Mouse (Mus musculus) spleen, adult 18-20 months (tissue): ENCODE results near the gene Tmprss9.
"Not testable (repeated sequence)": the region's sequence is repeated elsewhere in the genome, so short reads cannot be mapped to it uniquely, and the experiment has no call there.

Experiments
- DNase-seq, 2 experiments: peaks; one replicate each; pipeline ENCODE4 v3.0.0; 2022; ENCODE audit warnings: mixed read lengths in 2 of 2

The Tmprss9 gene

DNA sequence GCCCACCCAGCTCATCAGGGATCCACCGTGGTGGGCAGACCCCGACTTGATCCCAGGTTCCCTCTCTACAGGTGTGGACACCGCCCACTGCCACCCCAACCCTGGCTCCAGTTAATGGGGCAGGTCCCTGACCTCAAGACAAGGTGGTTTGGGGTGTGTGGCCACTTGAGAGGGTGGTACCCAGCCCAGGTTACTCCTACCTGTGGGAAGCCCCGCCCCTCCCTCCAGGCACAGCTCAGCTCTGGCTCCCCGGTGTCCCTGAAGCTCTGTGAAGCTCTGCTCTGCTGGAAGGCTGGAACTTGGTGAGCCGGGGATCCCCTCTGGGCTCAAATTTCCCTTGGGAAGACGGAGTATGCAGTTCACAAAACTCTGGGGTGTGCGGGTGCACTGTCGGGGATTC, at the start of gene Tmprss9:
Gene Tmprss9, plus strand, starts transcription at position 268 of the 400 bp plus-strand sequence.
- DNase-seq, result no peak

DNA sequence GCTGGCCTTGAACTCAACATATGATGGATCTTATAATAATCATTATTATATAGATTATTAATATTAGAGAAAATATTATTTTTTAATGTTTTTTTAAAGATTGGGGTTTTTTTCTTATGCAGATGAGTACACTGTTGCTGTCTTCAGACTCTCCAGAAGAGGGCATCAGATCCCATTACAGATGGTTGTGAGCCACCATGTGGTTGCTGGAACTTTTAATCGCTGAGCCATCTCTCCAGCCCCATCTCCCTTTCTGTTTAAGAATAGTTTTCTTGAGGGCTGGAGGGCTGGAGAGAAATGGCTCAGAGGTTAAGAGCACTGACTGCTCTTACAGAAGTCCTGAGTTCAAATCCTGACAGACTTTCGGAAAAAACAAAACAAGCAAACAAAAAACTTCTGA, 49.7 kb upstream of the Tmprss9 start:
- DNase-seq, result no peak

DNA sequence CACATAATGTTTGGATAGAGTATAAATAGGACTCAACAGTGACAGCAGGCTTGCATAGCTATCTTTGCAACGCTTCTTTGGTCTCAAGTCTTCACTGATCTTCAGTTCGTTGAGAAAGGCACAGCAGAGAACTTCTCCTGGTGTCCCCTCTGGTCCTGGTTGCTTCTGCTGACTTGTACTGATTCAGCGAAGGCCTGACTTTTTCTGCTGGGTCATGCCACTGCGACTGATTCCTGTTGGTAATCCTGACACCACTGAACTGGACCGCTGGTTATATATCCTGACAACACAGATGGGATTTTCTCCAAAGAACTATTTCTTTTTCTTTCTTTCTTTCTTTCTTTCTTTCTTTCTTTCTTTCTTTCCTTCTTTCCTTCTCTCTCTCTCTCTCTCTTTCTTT, 49.1 kb upstream of the Tmprss9 start:
- DNase-seq, result no peak

DNA sequence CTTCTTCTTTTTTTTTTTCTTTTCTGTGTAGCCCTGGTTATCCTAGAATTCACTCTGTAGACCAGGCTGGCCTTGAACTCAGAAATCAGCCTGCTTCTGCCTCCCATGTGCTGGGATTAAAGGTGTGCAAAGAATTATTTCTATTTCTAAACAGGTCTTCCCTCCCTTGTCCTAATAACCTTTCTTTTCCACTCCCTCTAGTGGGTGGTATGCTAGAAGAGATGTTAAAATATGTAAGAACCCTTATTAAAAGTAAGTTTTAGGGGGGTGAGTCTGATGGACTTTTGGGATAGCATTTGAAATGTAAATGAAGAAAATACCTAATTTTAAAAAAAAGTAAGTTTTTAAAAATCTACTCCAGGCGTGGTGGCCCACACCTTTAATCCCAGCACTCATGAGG, 48.3 kb upstream of the Tmprss9 start:
- no peak for DNase-seq

DNA sequence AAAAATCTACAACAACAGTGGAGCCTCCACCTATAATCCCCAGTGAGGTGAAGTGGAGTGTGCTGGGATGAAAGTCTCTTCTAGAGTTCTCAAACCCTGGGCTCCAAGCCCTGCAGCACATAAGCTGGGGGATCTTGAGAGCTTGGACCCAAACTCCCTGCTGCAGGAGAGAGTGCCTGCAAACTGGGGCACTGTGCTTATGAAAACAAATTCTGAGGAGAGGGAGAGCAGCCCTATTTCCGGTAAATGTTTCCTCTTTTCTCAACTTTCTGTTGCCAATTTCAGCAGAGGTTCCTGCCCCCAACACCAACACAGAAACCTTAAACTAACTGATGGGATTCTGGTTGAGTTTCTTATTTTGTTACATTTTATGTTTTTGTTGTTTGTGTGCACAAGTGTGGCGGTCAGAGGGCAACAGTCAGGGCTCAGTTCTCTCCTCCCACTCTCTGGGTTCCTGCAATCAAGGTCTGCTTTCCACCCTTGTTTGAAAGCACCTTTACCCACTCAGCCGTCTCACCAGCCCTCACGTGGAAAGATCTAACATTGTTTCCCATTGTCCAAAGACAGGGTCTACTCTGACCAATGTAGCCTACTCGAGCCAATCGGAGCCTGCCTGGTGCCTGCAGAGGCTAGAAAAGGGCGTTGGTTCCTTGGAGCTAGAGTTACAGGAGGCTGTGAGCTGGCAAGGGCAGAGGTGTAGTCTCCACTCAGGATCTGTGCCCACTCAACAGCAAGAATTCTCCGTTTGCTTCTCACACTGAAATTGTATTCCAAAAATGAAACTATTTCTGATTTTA, 47.6 kb upstream of the Tmprss9 start:
- peak in 1 of 2 experiments; percentile 32 for DNase-seq

DNA sequence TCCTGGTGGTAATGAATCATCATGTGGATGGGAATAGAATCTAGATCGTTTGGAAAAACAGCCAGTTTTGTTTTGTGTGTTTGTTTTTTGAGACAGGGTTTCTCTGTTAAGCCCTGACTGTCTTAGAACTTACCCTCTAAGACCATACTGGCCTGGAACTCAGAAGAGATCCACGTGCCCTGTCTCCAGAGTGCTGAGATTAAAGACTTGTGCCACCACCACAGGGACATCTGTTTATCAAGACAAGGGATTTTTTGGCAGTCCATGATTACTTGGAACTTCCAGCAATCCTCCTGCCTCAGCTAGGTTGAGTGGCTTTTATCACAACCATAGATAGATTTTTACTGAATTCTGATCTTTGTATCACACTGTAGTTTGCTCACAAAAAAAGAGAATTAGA, 46.8 kb upstream of the Tmprss9 start:
- no peak for DNase-seq

DNA sequence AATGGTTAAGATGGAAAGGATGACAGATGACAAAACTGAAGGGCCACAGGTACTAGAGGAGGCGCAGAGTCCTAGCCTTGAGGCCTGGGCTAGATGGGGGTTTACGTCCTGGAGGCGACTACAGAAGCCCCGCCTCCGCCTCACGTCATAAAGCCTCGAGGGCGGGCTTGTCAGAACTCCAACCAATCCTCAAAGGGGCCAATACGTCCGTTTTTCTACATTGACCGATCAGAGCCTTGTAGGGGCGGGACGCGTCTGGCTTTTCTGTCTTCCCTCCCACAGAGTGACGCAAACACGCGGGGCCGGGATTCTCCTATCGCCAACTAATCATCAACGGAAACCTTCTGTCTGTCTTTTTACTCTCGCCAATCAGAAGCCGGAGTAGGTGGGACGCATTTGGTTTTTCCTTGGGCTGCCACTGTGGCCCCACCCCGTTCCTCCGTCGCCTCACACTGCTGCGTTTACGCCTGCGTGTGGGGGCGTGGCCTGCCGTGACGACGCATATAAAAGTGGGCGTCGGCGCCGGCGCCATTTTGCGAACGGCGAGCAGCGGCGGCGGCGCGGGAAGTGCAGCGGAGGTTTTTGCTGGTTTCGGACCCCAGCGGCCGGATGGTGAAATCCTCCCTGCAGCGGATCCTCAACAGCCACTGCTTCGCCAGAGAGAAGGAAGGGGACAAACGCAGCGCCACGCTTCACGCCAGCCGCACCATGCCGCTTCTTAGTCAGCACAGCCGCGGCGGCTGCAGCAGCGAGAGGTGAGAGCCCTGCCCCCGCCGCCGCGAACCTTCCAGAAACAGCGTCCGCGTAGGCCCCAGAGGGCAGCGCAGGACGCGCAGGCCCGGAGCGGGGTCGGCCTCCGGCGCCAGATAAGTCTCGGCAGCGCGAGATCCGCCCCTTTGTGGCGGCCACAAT, 45.2 kb upstream of the Tmprss9 start, which contains the start of gene Oaz1:
Gene Oaz1, plus strand, starts transcription at position 506 of the 912 bp plus-strand sequence.
- peak; percentile 97 to 98 for DNase-seq

DNA sequence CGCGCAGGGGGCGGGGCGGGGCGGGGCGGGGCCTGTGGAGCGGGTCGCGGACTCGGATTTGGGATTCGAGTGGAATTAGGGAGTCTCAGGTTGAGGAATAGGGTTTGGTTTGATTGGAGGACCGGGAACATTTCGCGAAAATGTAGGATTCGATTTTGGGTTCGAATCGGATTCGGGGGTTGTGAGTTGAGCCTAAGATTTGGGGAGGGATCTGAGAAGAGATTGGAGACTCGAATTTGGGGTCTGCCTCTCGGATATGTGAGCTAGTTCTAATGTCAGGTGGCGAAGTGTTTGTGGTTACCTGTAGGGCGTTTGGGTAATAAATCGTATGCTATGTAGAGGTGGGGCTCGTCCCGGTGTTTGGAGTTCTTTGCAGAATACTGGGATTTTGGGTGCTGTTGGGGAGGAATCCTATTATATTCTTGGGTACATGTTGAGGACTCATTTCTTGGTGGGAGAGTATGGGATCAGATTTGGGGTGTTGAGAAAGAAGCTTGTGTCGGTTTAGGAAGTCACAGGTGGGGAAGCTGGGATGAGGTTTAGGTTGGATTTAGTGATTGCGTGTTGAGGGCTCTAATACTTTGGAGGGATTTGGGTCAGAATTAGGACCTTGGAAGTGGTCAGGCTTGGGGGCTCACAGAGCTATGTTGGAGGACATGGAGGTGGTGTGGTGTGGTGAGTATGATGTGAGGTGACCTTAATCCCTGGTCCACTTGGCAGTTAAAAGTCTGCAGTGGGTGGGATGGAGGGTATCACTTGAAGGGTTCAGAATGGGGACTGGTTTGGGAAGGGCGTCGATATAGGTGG, 44.4 kb upstream of the Tmprss9 start:
- DNase-seq, result no peak

DNA sequence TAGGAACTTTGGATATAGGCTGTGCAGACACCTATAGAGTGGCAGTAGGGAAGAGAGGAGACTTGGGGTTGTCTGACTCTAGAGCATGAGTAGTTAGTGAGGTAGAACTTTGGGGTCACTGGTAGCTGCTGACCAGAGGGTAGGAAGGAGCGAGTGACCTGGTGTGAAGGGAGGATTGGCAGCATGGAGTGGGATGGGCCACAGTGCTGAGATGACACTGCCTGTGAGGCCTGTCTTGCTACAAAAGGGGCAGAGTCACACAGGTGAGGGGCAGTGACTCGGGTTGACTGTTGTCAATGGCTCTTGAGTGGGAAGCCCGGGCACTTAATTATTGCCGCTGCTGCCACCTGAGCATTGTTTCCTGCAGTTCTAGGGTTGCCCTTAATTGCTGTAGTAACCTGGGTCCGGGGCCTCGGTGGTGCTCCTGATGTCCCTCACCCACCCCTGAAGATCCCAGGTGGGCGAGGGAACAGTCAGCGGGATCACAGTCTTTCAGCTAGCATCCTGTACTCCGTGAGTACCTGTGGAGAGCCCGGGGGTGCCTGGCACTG, 43.7 kb upstream of the Tmprss9 start:
- DNase-seq, result no peak

DNA sequence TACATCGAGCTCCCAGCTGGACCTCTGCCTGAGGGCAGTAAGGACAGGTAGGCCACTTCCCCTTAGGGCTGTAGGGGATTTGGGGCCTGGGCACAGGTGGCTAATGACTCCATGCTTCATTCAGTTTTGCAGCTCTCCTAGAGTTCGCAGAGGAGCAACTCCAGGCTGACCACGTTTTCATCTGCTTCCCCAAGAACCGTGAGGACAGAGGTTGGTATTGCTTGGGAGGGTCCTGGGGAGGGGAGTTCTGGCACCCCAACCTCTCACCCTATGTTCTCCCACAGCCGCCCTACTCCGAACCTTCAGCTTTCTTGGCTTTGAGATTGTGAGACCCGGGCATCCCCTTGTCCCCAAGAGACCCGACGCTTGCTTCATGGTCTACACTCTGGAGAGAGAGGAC, 43.1 kb upstream of the Tmprss9 start:
- not testable (repeated sequence) for DNase-seq

DNA sequence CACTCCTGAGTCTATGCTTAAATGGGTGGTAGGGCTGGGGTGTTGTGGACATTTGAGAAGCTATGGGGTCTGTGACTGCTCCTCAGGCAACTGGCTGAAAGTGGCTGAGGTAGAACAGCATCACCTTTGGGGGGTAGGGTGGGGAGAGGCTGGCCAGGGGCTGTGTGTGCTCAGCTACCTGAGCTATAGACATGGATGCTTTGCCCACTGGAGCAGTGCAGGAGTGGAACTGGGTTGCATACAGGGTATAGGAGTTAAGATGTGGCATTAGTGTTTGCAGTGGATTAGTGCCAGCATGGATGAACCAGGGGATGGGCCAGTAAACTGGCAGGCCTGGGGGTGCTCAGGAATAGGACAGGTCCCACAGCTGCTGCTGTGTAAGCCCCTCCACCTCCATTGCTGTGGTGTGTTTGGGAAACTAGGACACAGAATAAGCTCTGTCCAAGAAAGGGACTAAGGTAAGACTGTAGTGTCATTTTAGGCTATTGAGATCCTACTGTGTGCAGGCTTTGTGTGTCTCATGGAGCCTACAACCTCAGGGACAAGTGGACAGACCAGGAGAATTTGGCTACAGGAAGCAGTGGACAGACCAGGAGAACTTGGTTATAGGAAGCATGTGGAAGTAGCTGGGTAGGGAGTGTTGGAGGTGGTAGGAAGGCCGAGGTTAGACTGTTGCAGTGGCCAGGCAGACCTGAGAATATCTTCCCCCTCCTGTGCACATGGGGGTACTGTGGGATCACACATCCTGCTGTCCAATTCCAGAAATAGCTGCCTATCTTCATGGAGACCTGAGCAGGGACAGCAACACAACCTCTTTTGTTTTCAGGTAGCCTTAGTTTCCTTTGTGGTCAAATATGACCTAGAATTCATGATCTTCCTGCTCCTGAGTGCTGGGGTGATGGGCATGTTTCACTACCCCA, 42.0 kb upstream of the Tmprss9 start:
- no peak for DNase-seq

DNA sequence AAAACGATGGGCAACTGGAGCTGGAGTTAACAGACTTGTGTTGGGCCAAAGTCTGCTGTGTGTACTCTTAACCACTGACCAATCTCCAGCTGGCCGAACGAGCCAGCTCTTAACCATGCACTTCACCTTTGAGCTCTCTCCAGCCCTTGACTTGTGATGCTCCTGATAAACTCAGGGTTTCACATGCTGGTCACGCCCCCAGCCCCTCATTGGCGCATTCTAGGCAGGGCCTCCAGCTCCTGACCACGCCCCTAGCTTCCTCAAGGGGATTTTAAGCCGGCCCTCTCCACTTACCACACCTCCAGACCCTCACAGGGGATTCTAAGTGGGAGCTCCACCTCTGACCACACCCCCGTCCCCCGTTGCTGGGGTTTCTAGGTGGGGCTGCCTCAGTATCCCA, 40.5 kb upstream of the Tmprss9 start:
- DNase-seq, result peak in 1 of 2 experiments; percentile 45

DNA sequence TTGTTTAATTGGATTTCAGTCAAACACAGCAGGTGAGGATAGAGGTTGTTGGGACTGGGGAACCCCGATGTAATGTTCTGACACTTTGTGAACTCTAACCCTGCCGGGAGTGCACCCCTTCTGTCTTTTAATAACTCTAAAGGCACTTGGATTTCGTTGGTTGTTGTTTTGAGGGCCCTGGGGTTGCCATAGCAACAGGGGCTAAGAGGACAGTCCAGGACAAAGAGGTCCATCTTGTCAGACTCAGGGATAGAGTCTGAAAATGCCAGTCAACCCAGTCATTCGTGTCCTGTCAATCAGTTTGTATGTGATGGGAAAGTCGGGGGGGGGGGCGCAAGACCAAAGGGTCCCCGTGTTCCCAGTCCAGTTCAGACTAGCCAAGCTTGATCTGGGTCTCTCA, 38.8 kb upstream of the Tmprss9 start:
- DNase-seq, result no peak

DNA sequence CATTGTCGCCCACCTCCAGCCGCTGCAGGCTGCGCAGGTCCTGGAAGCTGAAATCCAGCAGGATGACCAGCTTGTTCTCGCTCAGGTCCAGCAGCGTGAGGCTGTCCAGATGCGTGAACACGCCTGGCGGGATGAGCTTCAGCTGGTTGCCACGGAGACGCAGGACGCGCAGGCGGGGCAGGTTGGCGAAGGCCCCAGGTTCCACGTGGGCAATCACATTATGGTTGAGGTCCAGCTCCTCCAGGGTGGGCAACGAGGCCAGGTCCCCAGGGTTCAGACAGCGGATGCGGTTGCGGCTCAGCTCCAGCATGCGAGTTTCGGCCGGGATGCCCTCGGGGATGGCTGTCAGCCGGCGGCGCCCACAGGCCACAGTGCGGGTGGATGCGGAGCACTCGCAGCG, 36.0 kb upstream of the Tmprss9 start:
- DNase-seq, result no peak

DNA sequence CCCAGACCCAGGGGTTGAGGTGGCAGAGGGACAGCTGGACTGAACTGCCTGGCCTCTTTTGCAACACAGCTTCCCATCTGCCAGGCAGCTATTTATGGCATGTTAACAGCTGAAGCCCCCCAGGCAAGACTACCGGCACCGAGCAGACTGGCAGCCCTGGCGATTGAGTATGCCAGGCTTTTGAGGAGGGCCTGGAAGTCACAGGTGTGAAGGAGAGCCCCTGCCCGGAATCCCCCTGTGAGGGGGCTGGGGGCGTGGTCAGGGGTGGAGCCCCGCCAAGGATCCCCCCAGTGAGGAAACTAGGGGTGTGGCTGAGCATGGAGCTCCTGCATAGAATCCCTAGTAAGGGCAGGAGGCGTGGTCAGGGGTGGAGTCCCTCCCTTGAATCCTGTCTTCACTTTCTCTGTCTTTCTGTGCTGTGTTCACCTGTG, 34.7 kb upstream of the Tmprss9 start:
- DNase-seq, result no peak

DNA sequence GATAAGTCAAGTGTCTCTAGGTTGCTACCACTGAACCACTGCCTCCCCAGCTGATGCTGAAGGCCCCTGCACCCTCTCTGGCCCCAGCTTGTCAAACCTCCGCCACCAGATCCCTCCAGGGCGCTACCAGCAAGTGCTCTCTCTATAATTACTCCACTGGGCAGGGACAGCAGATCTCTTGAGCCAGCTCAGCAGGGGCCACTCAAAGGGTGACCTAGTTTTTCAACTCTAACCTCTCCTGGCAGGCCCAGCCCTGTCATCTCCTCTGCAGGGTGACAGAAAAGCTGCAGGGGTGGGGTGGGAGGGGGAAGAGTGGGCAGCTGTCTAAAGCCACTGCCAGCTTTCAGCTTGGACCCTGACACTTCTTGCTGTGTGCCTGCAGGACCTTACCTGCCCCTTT, 33.8 kb upstream of the Tmprss9 start:
- DNase-seq, result no peak

DNA sequence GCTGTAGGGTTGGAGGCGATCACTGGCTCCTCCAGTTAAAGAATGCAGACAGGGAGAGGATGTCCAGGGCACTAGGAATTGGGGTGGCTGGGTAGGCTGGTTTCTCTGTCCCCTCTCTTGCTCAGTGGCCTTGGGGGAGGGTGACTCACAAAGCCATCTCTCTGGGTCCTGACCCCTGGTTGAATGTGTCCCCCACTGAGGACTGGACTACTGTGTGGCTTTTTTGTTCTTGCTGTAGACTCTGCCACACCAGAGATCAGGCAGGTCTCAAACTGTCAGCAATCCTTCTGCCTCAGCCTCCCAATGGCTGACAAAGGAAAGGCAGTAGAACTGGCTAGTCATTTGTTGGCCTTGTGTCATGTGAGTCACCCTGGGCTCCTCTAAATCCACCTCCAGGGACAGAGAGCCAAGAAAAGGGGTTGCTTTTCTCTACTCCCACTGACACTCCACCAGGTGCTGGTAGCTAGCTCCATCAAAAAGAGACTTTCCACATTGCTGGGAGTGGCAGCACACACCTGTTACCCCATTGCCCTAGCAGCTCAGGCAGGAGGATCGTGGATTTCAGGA, 33.2 kb upstream of the Tmprss9 start:
- DNase-seq, result no peak

DNA sequence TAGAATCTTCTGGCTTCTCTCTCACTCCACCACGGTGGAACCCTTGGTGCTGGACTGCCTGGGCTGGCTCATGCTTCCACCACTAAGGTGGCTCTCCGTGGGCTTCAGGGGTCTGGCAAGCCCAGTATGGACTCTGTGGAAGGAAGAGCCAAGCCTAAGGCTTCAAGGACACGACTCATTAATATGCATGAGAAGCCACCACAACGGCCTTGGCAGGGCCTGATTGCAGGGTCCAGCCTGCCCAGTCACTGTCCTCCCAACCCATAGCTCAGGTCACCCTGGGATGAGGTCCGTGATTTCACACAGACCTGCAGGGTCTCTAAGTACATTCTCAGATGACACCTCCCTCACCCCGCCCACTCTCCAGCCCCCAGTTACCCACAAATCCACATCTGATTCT, 31.8 kb upstream of the Tmprss9 start:
- no peak for DNase-seq

DNA sequence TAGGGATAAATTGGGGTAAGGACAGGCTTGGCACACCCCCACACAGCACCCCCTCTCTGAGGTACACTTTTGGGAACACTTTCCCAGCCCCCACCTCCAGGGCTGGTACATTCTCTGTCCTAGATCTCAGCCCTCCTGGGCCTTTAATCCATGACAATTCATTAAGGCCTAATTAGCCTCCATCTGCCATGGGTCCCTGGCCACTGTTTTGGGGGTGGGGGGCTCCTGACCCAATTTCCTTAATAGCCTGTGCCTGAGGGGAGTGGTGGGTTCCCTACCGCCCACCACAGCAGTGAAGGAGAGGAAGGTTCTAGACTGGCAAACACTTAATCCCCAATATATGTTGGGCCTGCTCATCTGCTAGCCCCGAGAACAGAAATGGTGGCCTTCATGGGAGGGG, 30.0 kb upstream of the Tmprss9 start:
- no peak for DNase-seq

DNA sequence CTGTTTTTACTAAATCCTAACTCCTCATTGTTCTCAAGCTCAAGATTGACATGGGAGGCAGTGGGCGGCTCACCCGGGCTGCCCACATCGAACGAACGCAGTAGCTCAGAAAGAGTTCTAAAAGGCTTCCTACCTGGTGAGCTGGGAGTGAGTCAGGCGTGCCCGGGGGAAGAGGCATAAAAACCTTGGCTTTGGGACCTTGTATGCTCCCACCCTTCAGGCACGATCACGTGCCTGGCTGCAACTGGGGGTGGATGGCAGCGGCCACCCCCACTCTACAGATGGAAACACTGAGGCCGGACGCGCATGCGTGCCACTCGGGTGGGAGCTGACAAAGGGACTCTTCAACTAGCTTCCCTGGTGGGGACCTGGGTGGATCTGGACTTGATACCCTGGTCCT, 29.3 kb upstream of the Tmprss9 start:
- no peak for DNase-seq
